Mouse (Mus musculus): ENCODE measurements around the gene Dcp1b. TPM values are rescaled to one million over a fixed set of nuclear protein-coding genes. Genes with fewer than 3 reads are reported as not detected.

The Dcp1b gene
- total and polyA plus RNA-seq, 2 experiments from 2014 or later = 11.4 to 12.4 TPM

DNA sequence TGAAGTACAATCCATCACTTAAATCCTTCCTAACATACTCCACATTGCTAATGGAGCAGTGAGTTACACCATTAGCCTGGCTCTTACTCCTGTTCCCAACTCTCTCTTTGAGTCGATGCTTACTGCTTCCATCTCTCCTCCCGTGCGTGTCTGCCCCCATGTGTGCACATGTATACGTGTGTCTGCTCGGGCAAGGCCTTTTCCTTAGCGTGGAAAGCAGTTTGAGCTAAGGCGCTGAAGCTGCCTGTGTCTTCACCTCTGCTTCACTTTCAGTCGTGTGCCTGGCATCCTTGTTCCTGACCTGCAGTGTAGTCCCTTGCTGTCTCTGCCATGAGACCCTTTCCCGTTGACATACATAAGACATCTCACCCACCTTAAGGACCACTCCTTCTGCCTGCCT lies 7.2 kb downstream of the Dcp1b start:
- Histone ChIP-seq H3K4me1 (ENCODE audit: control insufficient read depth, insufficient read depth) (peaks cover 63% of the 10 kb centered on the region), H3K9me3 (replicated peaks; ENCODE audit: control insufficient read depth, low read length) (no peaks in the 10 kb centered on the region), H3K4me3 (ENCODE audit: low read depth, low read length) (no peak overlapping the region), H3K4me2 (ENCODE audit: low read depth, low read length) (0 out of 2 replicates have a peak overlapping the region, but pooled peaks have one; percentile 8), H3K36me3 (replicated peaks; ENCODE audit: control insufficient read depth, insufficient read depth, low read length) (peaks cover 17% of the 10 kb centered on the region; the same call in 1 of the 2 replicates), H3K27me3 (ENCODE audit: control insufficient read depth, insufficient read depth, low read length) (no peaks in the 10 kb centered on the region), H3K9ac (replicated peaks; ENCODE audit: low read depth, low read length) (peak overlapping the region; percentile 2; the same call in 1 of the 2 replicates), H3K27ac (ENCODE audit: low read depth) (peak overlapping the region; percentile 91)
- DNase-seq (ENCODE audit: low spot score) (no peak), ATAC-seq (ENCODE audit: insufficient read depth, low read depth) (no peak)
- TF ChIP-seq CTCF (IDR thresholded peaks at IDR 0.05; ENCODE audit: low read depth) (no peak), EP300 (IDR thresholded peaks at IDR 0.05; ENCODE audit: low read depth) (no peak)
- WGBS = 56% methylated on average over 9 of the region's 9 CpGs

GRCm38 (mm10) chr6:119183781-119184180 lies 8.7 kb downstream of the Dcp1b start:
- no peak for DNase-seq (ENCODE audit: low spot score)
- Histone ChIP-seq H3K9me3 (replicated peaks; ENCODE audit: control insufficient read depth, low read length) (no peaks in the 10 kb centered on the region), H3K4me2 (ENCODE audit: low read depth, low read length) (no peak overlapping the region), H3K9ac (replicated peaks; ENCODE audit: low read depth, low read length) (no peak overlapping the region), H3K27ac (ENCODE audit: low read depth) (peak overlapping the region; percentile 91), H3K27me3 (ENCODE audit: control insufficient read depth, insufficient read depth, low read length) (no peaks in the 10 kb centered on the region), H3K4me1 (ENCODE audit: control insufficient read depth, insufficient read depth) (peaks cover 56% of the 10 kb centered on the region), H3K36me3 (replicated peaks; ENCODE audit: control insufficient read depth, insufficient read depth, low read length) (peaks cover 29% of the 10 kb centered on the region), H3K4me3 (ENCODE audit: low read depth, low read length) (no peak overlapping the region)
- 36% methylated on average over 3 of the region's 3 CpGs for WGBS
- TF ChIP-seq EP300 (IDR thresholded peaks at IDR 0.05; ENCODE audit: low read depth) (no peak), CTCF (IDR thresholded peaks at IDR 0.05; ENCODE audit: low read depth) (no peak)
- ATAC-seq (ENCODE audit: insufficient read depth, low read depth) = no peak

GRCm38 (mm10) chr6:119186658-119187057 lies 11.6 kb downstream of the Dcp1b start:
- 54% methylated on average over 8 of the region's 8 CpGs for WGBS
- no peak overlapping the region for H3K9ac ChIP-seq (replicated peaks; ENCODE audit: low read depth, low read length)
- no peak overlapping the region; the same call in 1 of the 2 replicates for H3K27ac ChIP-seq (ENCODE audit: low read depth)
- ATAC-seq (ENCODE audit: insufficient read depth, low read depth) (0 out of 2 replicates have a peak, but pooled peaks have one; percentile 47), DNase-seq (ENCODE audit: low spot score) (no peak)
- peaks cover 57% of the 10 kb centered on the region for H3K4me1 ChIP-seq (ENCODE audit: control insufficient read depth, insufficient read depth)
- no peak overlapping the region for H3K4me3 ChIP-seq (ENCODE audit: low read depth, low read length)
- H3K36me3 ChIP-seq (replicated peaks; ENCODE audit: control insufficient read depth, insufficient read depth, low read length) = peaks cover 44% of the 10 kb centered on the region
- H3K4me2 ChIP-seq (ENCODE audit: low read depth, low read length) = no peak overlapping the region
- H3K9me3 ChIP-seq (replicated peaks; ENCODE audit: control insufficient read depth, low read length) = no peaks in the 10 kb centered on the region
- no peak for TF ChIP-seq EP300 (IDR thresholded peaks at IDR 0.05; ENCODE audit: low read depth)
- peak; percentile 57 for TF ChIP-seq CTCF (IDR thresholded peaks at IDR 0.05; ENCODE audit: low read depth)
- H3K27me3 ChIP-seq (ENCODE audit: control insufficient read depth, insufficient read depth, low read length) = no peaks in the 10 kb centered on the region

DNA sequence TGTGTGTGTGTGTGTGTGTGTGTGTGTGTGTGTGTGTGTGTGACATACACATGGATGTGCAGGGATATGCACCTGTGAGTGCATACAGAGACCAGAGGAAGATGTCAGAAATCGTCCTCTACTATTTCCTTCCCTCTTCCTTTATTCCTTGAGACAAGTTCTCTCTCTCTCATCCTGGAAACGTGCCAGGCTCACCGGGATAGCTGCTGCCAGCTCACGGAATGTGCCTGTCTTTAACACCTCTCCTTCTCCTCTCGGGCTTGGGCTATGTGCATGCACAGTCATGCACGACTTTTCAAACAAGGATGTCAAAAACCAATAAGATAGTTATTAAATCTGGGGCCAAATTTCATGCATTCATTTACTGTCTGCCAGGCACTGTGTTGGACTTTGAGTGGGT lies 12.6 kb downstream of the Dcp1b start:
- Histone ChIP-seq H3K36me3 (replicated peaks; ENCODE audit: control insufficient read depth, insufficient read depth, low read length) (peaks cover 54% of the 10 kb centered on the region), H3K9ac (replicated peaks; ENCODE audit: low read depth, low read length) (no peak overlapping the region), H3K4me1 (ENCODE audit: control insufficient read depth, insufficient read depth) (peaks cover 54% of the 10 kb centered on the region), H3K4me2 (ENCODE audit: low read depth, low read length) (no peak overlapping the region), H3K27me3 (ENCODE audit: control insufficient read depth, insufficient read depth, low read length) (no peaks in the 10 kb centered on the region), H3K4me3 (ENCODE audit: low read depth, low read length) (no peak overlapping the region), H3K9me3 (replicated peaks; ENCODE audit: control insufficient read depth, low read length) (no peaks in the 10 kb centered on the region), H3K27ac (ENCODE audit: low read depth) (no peak overlapping the region)
- DNase-seq (ENCODE audit: low spot score) (no peak), ATAC-seq (ENCODE audit: insufficient read depth, low read depth) (no peak)
- WGBS = 25% methylated on average over 6 of the region's 6 CpGs
- TF ChIP-seq CTCF (IDR thresholded peaks at IDR 0.05; ENCODE audit: low read depth) (no peak), EP300 (IDR thresholded peaks at IDR 0.05; ENCODE audit: low read depth) (no peak)

DNA sequence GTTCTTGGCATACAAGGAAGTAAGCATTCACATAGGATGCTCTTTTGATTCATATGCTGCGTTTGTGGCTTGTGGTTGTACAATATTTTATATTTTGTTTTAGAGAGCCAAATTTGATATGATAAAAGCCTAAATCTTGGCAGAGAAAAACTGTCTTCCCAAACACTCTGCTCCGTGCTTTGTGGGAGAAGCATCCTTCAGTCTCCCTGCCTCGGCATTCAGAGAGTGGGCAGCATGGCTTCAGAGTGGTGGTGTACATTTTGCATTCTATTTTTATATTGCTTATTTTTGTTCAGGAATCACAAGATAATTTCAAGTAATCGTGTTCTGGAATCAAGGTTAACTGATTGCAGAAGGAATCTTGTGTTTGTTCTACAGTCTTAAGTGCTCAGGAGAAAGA lies 16.4 kb downstream of the Dcp1b start:
- H3K27ac ChIP-seq (ENCODE audit: low read depth) = peak overlapping the region; percentile 64; the same call in 1 of the 2 replicates
- TF ChIP-seq CTCF (IDR thresholded peaks at IDR 0.05; ENCODE audit: low read depth) (no peak), EP300 (IDR thresholded peaks at IDR 0.05; ENCODE audit: low read depth) (no peak)
- ATAC-seq (ENCODE audit: insufficient read depth, low read depth) (no peak), DNase-seq (ENCODE audit: low spot score) (no peak)
- 0 out of 2 replicates have a peak overlapping the region, but pooled peaks have one; percentile 23 for H3K9ac ChIP-seq (replicated peaks; ENCODE audit: low read depth, low read length)
- H3K4me2 ChIP-seq (ENCODE audit: low read depth, low read length) = peak overlapping the region; percentile 66
- WGBS = 40% methylated on average over 4 of the region's 4 CpGs
- no peaks in the 10 kb centered on the region for H3K27me3 ChIP-seq (ENCODE audit: control insufficient read depth, insufficient read depth, low read length)
- H3K9me3 ChIP-seq (replicated peaks; ENCODE audit: control insufficient read depth, low read length) = no peaks in the 10 kb centered on the region
- H3K4me1 ChIP-seq (ENCODE audit: control insufficient read depth, insufficient read depth) = peaks cover 32% of the 10 kb centered on the region
- H3K4me3 ChIP-seq (ENCODE audit: low read depth, low read length) = peak overlapping the region; percentile 60; the same call in 1 of the 2 replicates
- H3K36me3 ChIP-seq (replicated peaks; ENCODE audit: control insufficient read depth, insufficient read depth, low read length) = peaks cover 40% of the 10 kb centered on the region
